ENCODE assay signal across 30 mouse cellular contexts in genomic region chr13:43057104-43057503, GRCm38 (mm10).
"Had no signal": no experiment of that assay in that cellular context is flagged by ENCODE, and none has a peak within 500 bp of the region (broad histone marks: within the 10 kb centered on the region; RNA-seq: fewer than 3 reads in every experiment).

No protein-coding gene starts in this region.

- H3K27ac ChIP-seq: heart, embryonic 13.5 days; heart, embryonic 15.5 days; hindbrain, embryonic 10.5 days; hindbrain, embryonic 12.5 days; hindbrain, embryonic 13.5 days; hindbrain, embryonic 14.5 days; hindbrain, embryonic 15.5 days; hindbrain, postnatal 0 days; intestine, embryonic 15.5 days; kidney, embryonic 15.5 days; kidney, postnatal 0 days; layer of hippocampus, adult 2 months; left cerebral cortex, adult 2 months had no signal

- H3K36me3 ChIP-seq: heart, embryonic 12.5 days; heart, embryonic 13.5 days; heart, embryonic 15.5 days; hindbrain, embryonic 10.5 days; hindbrain, embryonic 12.5 days; intestine, embryonic 15.5 days; kidney, embryonic 15.5 days had no signal

- DNase-seq: heart, postnatal 10 days; heart, postnatal 14 days; heart, postnatal 36 days; heart, postnatal 4 days; kidney, adult 11 months; kidney, adult 18-20 months; kidney, adult 2 months; kidney, adult 8-10 months; kidney, adult 9 months; kidney, postnatal 10 days; kidney, postnatal 14 days; kidney, postnatal 25 days; kidney, postnatal 36 days; kidney, postnatal 4 days; layer of hippocampus, adult 9-11 months; layer of hippocampus, postnatal 36 days had no signal

- H3K4me1 ChIP-seq: heart, embryonic 12.5 days; heart, embryonic 13.5 days; heart, embryonic 15.5 days; hindbrain, embryonic 10.5 days; hindbrain, embryonic 12.5 days; hindbrain, embryonic 15.5 days; intestine, embryonic 15.5 days; kidney, embryonic 15.5 days had no signal

- H3K4me3 ChIP-seq: heart, embryonic 12.5 days; heart, embryonic 13.5 days; heart, embryonic 15.5 days; hindbrain, embryonic 10.5 days; hindbrain, embryonic 12.5 days; hindbrain, embryonic 13.5 days; hindbrain, embryonic 15.5 days; intestine, embryonic 15.5 days; kidney, embryonic 15.5 days; layer of hippocampus, adult 2 months; left cerebral cortex, adult 2 months had no signal

- H3K27me3 ChIP-seq: heart, embryonic 12.5 days; heart, embryonic 13.5 days; heart, embryonic 15.5 days; hindbrain, embryonic 12.5 days; hindbrain, embryonic 13.5 days; hindbrain, embryonic 15.5 days; intestine, embryonic 15.5 days; kidney, embryonic 15.5 days had no signal

- H3K9ac ChIP-seq: heart, embryonic 12.5 days; heart, embryonic 13.5 days; heart, embryonic 15.5 days; hindbrain, embryonic 12.5 days; hindbrain, embryonic 13.5 days; hindbrain, embryonic 14.5 days; hindbrain, embryonic 15.5 days; intestine, embryonic 15.5 days; kidney, embryonic 15.5 days had no signal
